In the genomic region with DNA sequence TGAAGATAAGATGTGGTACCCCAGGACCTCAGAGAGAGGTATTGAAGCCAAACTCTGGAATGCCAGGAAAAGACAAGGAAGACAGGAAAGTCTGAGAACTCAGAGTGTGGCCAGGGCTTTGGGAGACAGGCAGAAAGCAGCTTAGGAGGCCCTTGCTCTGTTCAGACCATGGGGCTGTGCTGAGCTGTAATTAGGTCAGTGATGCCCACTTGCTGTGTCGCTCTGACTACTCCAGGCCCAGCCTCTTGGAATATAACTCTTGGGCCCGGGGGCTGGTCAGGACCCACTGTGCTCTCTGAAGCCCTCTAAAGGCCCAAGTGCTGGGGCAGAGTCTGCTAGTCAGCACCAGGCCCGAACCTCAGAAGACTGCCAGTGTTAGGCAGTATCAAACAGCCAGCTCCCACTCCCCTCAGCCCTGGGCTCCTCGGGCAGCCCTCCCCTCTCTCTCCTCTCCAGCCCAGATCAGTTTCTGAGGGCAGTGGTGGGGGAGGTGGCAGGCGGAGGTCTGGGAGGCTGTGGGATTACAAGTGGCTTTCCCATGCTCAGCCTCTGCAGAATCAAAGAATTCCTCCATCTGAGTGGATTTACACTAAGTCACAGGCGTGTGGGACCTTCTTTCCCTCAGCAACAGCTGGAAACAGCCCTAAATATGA, we compare ENCODE assay signal across 11 mouse cellular contexts. TPM values are rescaled to one million over a fixed set of nuclear protein-coding genes. Genes with fewer than 3 reads are reported as not detected.
DNase-seq lines count a peak whose midpoint lies in the region; ATAC-seq and TF ChIP-seq lines count a peak whose summit lies in the region.
"Had no signal": no experiment of that assay in that cellular context is flagged by ENCODE, and none has a peak within 500 bp of the region (broad histone marks: within the 10 kb centered on the region; RNA-seq: fewer than 3 reads in every experiment).

No protein-coding gene starts in this region.

- peaks cover 11% of the 10 kb centered on the region for H3K4me1 ChIP-seq in embryonic facial prominence, embryonic 11.5 days (ENCODE audit: control insufficient read depth, insufficient read depth, low read length)
- H3K4me1 ChIP-seq in hindbrain, embryonic 15.5 days (replicated peaks), result peaks cover 42% of the 10 kb centered on the region
- peaks cover 13% of the 10 kb centered on the region; the same call in 1 of the 2 replicates for H3K4me1 ChIP-seq in midbrain, postnatal 0 days (ENCODE audit: insufficient read depth, low read length)

- peak overlapping the region; percentile 74 for H3K27ac ChIP-seq in gastrocnemius, adult 2 months
- peak overlapping the region; percentile 47; the same call in 1 of the 2 replicates for H3K27ac ChIP-seq in embryonic facial prominence, embryonic 11.5 days (replicated peaks; ENCODE audit: low read depth, low read length)
- H3K27ac ChIP-seq in hindbrain, embryonic 15.5 days (replicated peaks), result peak overlapping the region; percentile 71
- H3K27ac ChIP-seq in midbrain, postnatal 0 days (ENCODE audit: low read depth, low read length), result peak overlapping the region; percentile 43

- no peak for TF ChIP-seq CTCF in gastrocnemius, adult 2 months (IDR thresholded peaks at IDR 0.05)
- TF ChIP-seq CTCF in midbrain, postnatal 0 days (IDR thresholded peaks at IDR 0.05), result no peak

- no peak overlapping the region for H3K4me2 ChIP-seq in embryonic facial prominence, embryonic 11.5 days (ENCODE audit: low read depth, low read length)
- no peak overlapping the region for H3K4me2 ChIP-seq in hindbrain, embryonic 15.5 days
- no peak overlapping the region for H3K4me2 ChIP-seq in midbrain, postnatal 0 days (ENCODE audit: low read depth, low read length, poor library complexity, severe bottlenecking)

- H3K27me3 ChIP-seq in embryonic facial prominence, embryonic 11.5 days (ENCODE audit: control insufficient read depth, insufficient read depth, low read length), result peaks cover 2% of the 10 kb centered on the region; the same call in 1 of the 2 replicates
- H3K27me3 ChIP-seq in hindbrain, embryonic 15.5 days, result no peaks in the 10 kb centered on the region
- H3K27me3 ChIP-seq in midbrain, postnatal 0 days (ENCODE audit: insufficient read depth, low read length), result peaks cover 8% of the 10 kb centered on the region; the same call in 1 of the 2 replicates

- DNase-seq in gastrocnemius, adult 2 months, result no peak
- DNase-seq in gastrocnemius, adult 8-10 months (ENCODE audit: low spot score in 2 of 2), result no peak
- peak; percentile 60 for DNase-seq in embryonic facial prominence, embryonic 11.5 days (ENCODE audit: low spot score)
- DNase-seq in midbrain, postnatal 0 days (ENCODE audit: low spot score), result no peak
- no peak for DNase-seq in gastrocnemius, adult 18-20 months (ENCODE audit: low spot score)
- DNase-seq in c-Kit-positive CD71-positive TER-119-positive erythroid progenitor cells, embryonic 14.5 days (ENCODE audit: low spot score), result no peak
- DNase-seq in layer of hippocampus, postnatal 10 days (ENCODE audit: low spot score in 2 of 2), result no peak
- DNase-seq: heart, adult 11 months; lung, adult 18-20 months had no signal

- no peaks in the 10 kb centered on the region for H3K9me3 ChIP-seq in embryonic facial prominence, embryonic 11.5 days (replicated peaks; ENCODE audit: control insufficient read depth, low read length)
- no peaks in the 10 kb centered on the region for H3K9me3 ChIP-seq in hindbrain, embryonic 15.5 days
- no peaks in the 10 kb centered on the region for H3K9me3 ChIP-seq in midbrain, postnatal 0 days (ENCODE audit: low read length)

- WGBS in embryonic facial prominence, embryonic 11.5 days, result 15% methylated on average over 6 of the region's 6 CpGs
- WGBS in hindbrain, embryonic 15.5 days, result 22% methylated on average over 6 of the region's 6 CpGs
- 9% methylated on average over 6 of the region's 6 CpGs for WGBS in midbrain, postnatal 0 days

- H3K9ac ChIP-seq in embryonic facial prominence, embryonic 11.5 days (replicated peaks; ENCODE audit: low read length), result peak overlapping the region; percentile 25
- no peak overlapping the region for H3K9ac ChIP-seq in hindbrain, embryonic 15.5 days
- 0 out of 2 replicates have a peak overlapping the region, but pooled peaks have one; percentile 29 for H3K9ac ChIP-seq in midbrain, postnatal 0 days (replicated peaks; ENCODE audit: low read length, poor library complexity, severe bottlenecking)

- H3K36me3 ChIP-seq in embryonic facial prominence, embryonic 11.5 days (replicated peaks; ENCODE audit: control insufficient read depth, insufficient read depth, low read depth, low read length), result no peaks in the 10 kb centered on the region
- H3K36me3 ChIP-seq in hindbrain, embryonic 15.5 days, result no peaks in the 10 kb centered on the region
- no peaks in the 10 kb centered on the region for H3K36me3 ChIP-seq in midbrain, postnatal 0 days (ENCODE audit: insufficient read depth, low read length)

- no peak overlapping the region for H3K4me3 ChIP-seq in gastrocnemius, adult 2 months
- no peak overlapping the region for H3K4me3 ChIP-seq in embryonic facial prominence, embryonic 11.5 days (ENCODE audit: low read depth, low read length)
- H3K4me3 ChIP-seq in hindbrain, embryonic 15.5 days, result no peak overlapping the region
- no peak overlapping the region for H3K4me3 ChIP-seq in midbrain, postnatal 0 days (ENCODE audit: low read depth, low read length)
- H3K4me3 ChIP-seq: myocyte had no signal

- ATAC-seq in embryonic facial prominence, embryonic 11.5 days (replicated peaks; ENCODE audit: insufficient number of reproducible peaks, low FRiP score, low TSS enrichment, low read depth), result peak; percentile 66
- ATAC-seq in hindbrain, embryonic 15.5 days (ENCODE audit: low FRiP score, low read depth), result peak; percentile 29; the same call in 1 of the 2 replicates
- ATAC-seq in midbrain, postnatal 0 days (ENCODE audit: low FRiP score), result no peak

- intact Hi-C loops in gastrocnemius, adult 2 months (cut with DNase I), result no loop called here

RNA-seq across cellular contexts. Expression of a gene that starts 50.7 kb away (rescaled TPM):
- 10 to 100 TPM; 20.5 to 22.0 TPM for total RNA-seq in gastrocnemius, adult 2 months (2021)
- 10 to 100 TPM; 23.5 to 26.9 (median 25.3) TPM for total RNA-seq in gastrocnemius, adult 8-10 months (2022)
- 53.6 and 56.0 TPM in 2 replicates for polyA plus RNA-seq in embryonic facial prominence, embryonic 11.5 days (2014; fragmentation: Nextera tagmentation; extraction: Ambion mirVana)
- 60.2 and 63.7 TPM in 2 replicates for polyA plus RNA-seq in hindbrain, embryonic 15.5 days (2015; fragmentation: Nextera tagmentation; extraction: Ambion mirVana)
- 60.1 and 66.6 TPM in 2 replicates for total RNA-seq in midbrain, postnatal 0 days (2014; rRNA removed)
- 51.4 and 52.8 TPM in 2 replicates for polyA plus RNA-seq in midbrain, postnatal 0 days (2015; fragmentation: Nextera tagmentation; extraction: Ambion mirVana)
- 10 to 100 TPM; 23.8 to 28.3 TPM for total RNA-seq in gastrocnemius, adult 18-20 months (2021)
- total RNA-seq in layer of hippocampus, postnatal 10 days (2021), result 10 to 100 TPM; 79.1 to 87.1 TPM
